In the genomic region with DNA sequence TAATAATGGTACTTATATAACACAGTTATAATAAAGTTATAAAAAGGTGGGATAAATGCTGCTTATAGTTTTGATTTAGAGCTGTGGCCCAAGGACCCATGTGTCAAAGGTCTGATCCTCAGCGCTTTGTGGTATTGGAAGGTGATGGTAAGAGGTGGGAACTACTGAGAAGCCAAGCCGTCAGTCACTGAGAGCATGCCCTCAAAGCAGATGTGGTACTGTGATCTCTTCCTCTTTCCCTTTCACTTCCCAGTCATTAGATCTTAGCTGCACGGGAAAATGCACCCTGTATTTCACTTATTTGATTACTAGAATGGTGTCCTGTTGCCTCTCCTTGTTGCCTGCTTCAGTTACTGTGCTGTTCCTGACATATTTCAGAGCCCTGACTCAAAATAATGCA, we compare ENCODE assay signal across 26 mouse cellular contexts. TPM values are rescaled to one million over a fixed set of nuclear protein-coding genes. Genes with fewer than 3 reads are reported as not detected.
A peak's percentile ranks its signal among the peaks of the same experiment; 100 is the strongest.
DNase-seq lines count a peak whose midpoint lies in the region; ATAC-seq and TF ChIP-seq lines count a peak whose summit lies in the region.
"Had no signal": no experiment of that assay in that cellular context is flagged by ENCODE, and none has a peak within 500 bp of the region (broad histone marks: within the 10 kb centered on the region; RNA-seq: fewer than 3 reads in every experiment).

No protein-coding gene starts in this region.

- no peak for ATAC-seq in lung, postnatal 0 days
- peak; percentile 96 for ATAC-seq in megakaryocyte, adult 5-6 weeks (ENCODE audit: poor library complexity, severe bottlenecking)
- ATAC-seq in liver, postnatal 0 days: no peak
- ATAC-seq in CD4-positive, CD25-positive, alpha-beta regulatory T cell, adult 4 months: no peak
- ATAC-seq: activated CD4-positive, CD25-positive, alpha-beta regulatory T cell, adult 4 months; forebrain, embryonic 13.5 days; forebrain, embryonic 16.5 days had no signal

- WGBS in lung, postnatal 0 days: 66% methylated on average over 3 of the region's 3 CpGs
- 37% methylated on average over 3 of the region's 3 CpGs for WGBS in liver, postnatal 0 days (ENCODE audit: insufficient replicate concordance)

- no peak overlapping the region for H3K4me2 ChIP-seq in lung, postnatal 0 days (replicated peaks; ENCODE audit: low read depth, low read length)
- no peak overlapping the region for H3K4me2 ChIP-seq in liver, postnatal 0 days (ENCODE audit: low read depth, low read length)
- H3K4me2 ChIP-seq: forebrain, embryonic 13.5 days; heart, embryonic 13.5 days; hindbrain, embryonic 12.5 days; hindbrain, embryonic 15.5 days had no signal

- no peaks in the 10 kb centered on the region for H3K9me3 ChIP-seq in lung, postnatal 0 days (ENCODE audit: low read length)
- H3K9me3 ChIP-seq in liver, postnatal 0 days (ENCODE audit: low read length): no peaks in the 10 kb centered on the region
- H3K9me3 ChIP-seq: forebrain, embryonic 10.5 days; forebrain, embryonic 13.5 days; heart, embryonic 10.5 days; hindbrain, embryonic 12.5 days; hindbrain, embryonic 15.5 days had no signal

- no peak for TF ChIP-seq EP300 in lung, postnatal 0 days (IDR thresholded peaks at IDR 0.05)
- TF ChIP-seq EP300 in liver, postnatal 0 days (IDR thresholded peaks at IDR 0.05; ENCODE audit: low read depth): no peak

- H3K27ac ChIP-seq in lung, postnatal 0 days (ENCODE audit: low read length): no peak overlapping the region
- H3K27ac ChIP-seq in liver, postnatal 0 days (ENCODE audit: low read depth): no peak overlapping the region
- H3K27ac ChIP-seq: forebrain, embryonic 10.5 days; forebrain, embryonic 13.5 days; gastrocnemius, adult 2 months; heart, embryonic 10.5 days; heart, embryonic 13.5 days; hindbrain, embryonic 12.5 days; hindbrain, embryonic 15.5 days had no signal

- no peak for TF ChIP-seq CTCF in lung, postnatal 0 days (IDR thresholded peaks at IDR 0.05)
- TF ChIP-seq CTCF in liver, postnatal 0 days (IDR thresholded peaks at IDR 0.05; ENCODE audit: low read depth): no peak

- no peaks in the 10 kb centered on the region for H3K36me3 ChIP-seq in lung, postnatal 0 days (ENCODE audit: insufficient read depth, low read length)
- no peaks in the 10 kb centered on the region for H3K36me3 ChIP-seq in splenic B cell, adult 2 months (ENCODE audit: control insufficient read depth, insufficient read depth, low read length, poor library complexity, severe bottlenecking)
- no peaks in the 10 kb centered on the region for H3K36me3 ChIP-seq in liver, postnatal 0 days (replicated peaks; ENCODE audit: insufficient read depth, low read length)
- H3K36me3 ChIP-seq: forebrain, embryonic 10.5 days; heart, embryonic 10.5 days; heart, embryonic 13.5 days; hindbrain, embryonic 12.5 days; hindbrain, embryonic 15.5 days had no signal

- no peak overlapping the region for H3K4me3 ChIP-seq in lung, postnatal 0 days (ENCODE audit: low read depth, low read length)
- H3K4me3 ChIP-seq in liver, postnatal 0 days (ENCODE audit: low read depth, low read length): no peak overlapping the region
- H3K4me3 ChIP-seq: forebrain, embryonic 10.5 days; forebrain, embryonic 13.5 days; gastrocnemius, adult 2 months; heart, embryonic 10.5 days; heart, embryonic 13.5 days; hindbrain, embryonic 12.5 days; hindbrain, embryonic 15.5 days had no signal

- H3K27me3 ChIP-seq in lung, postnatal 0 days (replicated peaks; ENCODE audit: insufficient read depth, low read length): no peaks in the 10 kb centered on the region
- H3K27me3 ChIP-seq in splenic B cell, adult 2 months (ENCODE audit: control insufficient read depth, insufficient read depth, low read length, poor library complexity, severe bottlenecking): peaks cover 2% of the 10 kb centered on the region; the same call in 1 of the 2 replicates
- no peaks in the 10 kb centered on the region for H3K27me3 ChIP-seq in liver, postnatal 0 days (ENCODE audit: insufficient read depth, low read length)
- H3K27me3 ChIP-seq: forebrain, embryonic 13.5 days; heart, embryonic 13.5 days; hindbrain, embryonic 12.5 days; hindbrain, embryonic 15.5 days had no signal

- peak; percentile 10 for DNase-seq in lung, postnatal 0 days (ENCODE audit: low spot score)
- no peak for DNase-seq in lung, postnatal 4 days
- DNase-seq in splenic B cell, adult 2 months (ENCODE audit: low read depth, low spot score): peak; percentile 26
- no peak for DNase-seq in liver, postnatal 0 days
- DNase-seq: adrenal gland, adult 8-10 months; adrenal gland, postnatal 25 days; cerebellum, adult 11-12 months; cerebellum, adult 8-10 months; cerebellum, postnatal 10 days; cerebellum, postnatal 36 days; gastrocnemius, adult 2 months; gastrocnemius, postnatal 14 days; heart, adult 18-20 months; heart, postnatal 14 days had no signal

- H3K4me1 ChIP-seq in lung, postnatal 0 days (ENCODE audit: insufficient read depth, low read depth, low read length): no peaks in the 10 kb centered on the region
- no peaks in the 10 kb centered on the region for H3K4me1 ChIP-seq in liver, postnatal 0 days (ENCODE audit: insufficient read depth)
- H3K4me1 ChIP-seq: heart, embryonic 10.5 days; heart, embryonic 13.5 days had no signal

- H3K9ac ChIP-seq in lung, postnatal 0 days (replicated peaks; ENCODE audit: low read depth): no peak overlapping the region
- no peak overlapping the region for H3K9ac ChIP-seq in liver, postnatal 0 days (replicated peaks)
- H3K9ac ChIP-seq: forebrain, embryonic 13.5 days; heart, embryonic 13.5 days; hindbrain, embryonic 12.5 days; hindbrain, embryonic 15.5 days had no signal

RNA-seq across cellular contexts. Expression of a gene that starts 59.9 kb away (rescaled TPM):
- not detected in 2 replicates for polyA plus RNA-seq in lung, postnatal 0 days (2015; fragmentation: Nextera tagmentation; extraction: Ambion mirVana)
- not detected in 2 replicates for total RNA-seq in megakaryocyte, adult 5-6 weeks (2015)
- total RNA-seq in megakaryocyte, adult 5-6 weeks (2017): not detected in 2 replicates
- polyA plus RNA-seq in liver, postnatal 0 days (2015; fragmentation: Nextera tagmentation; extraction: Ambion mirVana): 0.06 TPM in 1 of 2 replicates, not detected in the other
- not detected for polyA plus RNA-seq in CD4-positive, CD25-positive, alpha-beta regulatory T cell, adult 4 months (2017; shearing (Covaris generic))
- total RNA-seq: adrenal gland, postnatal 25 days; hematopoietic stem cell, adult 5-6 weeks had no signal
- polyA plus RNA-seq: activated CD4-positive, CD25-positive, alpha-beta regulatory T cell, adult 4 months; heart, embryonic 10.5 days; intestine, embryonic 14.5 days had no signal

Comparison
In these comparisons a context has a peak if more than half of its experiments do, and no peak if none do; other contexts are left out.
1. DNase-seq: peak in lung, postnatal 0 days (single experiment) and splenic B cell, adult 2 months (single experiment); none in lung, postnatal 4 days (0 of 2) and liver, postnatal 0 days (single experiment).